Mouse (Mus musculus): ENCODE results near the gene Nacc2. TPM values are rescaled to one million over a fixed set of nuclear protein-coding genes. Genes with fewer than 3 reads are reported as not detected.

Nacc2 gene
- total RNA-seq, 2 experiments from 2014 or later: 69.8 to 81.1 TPM

DNA sequence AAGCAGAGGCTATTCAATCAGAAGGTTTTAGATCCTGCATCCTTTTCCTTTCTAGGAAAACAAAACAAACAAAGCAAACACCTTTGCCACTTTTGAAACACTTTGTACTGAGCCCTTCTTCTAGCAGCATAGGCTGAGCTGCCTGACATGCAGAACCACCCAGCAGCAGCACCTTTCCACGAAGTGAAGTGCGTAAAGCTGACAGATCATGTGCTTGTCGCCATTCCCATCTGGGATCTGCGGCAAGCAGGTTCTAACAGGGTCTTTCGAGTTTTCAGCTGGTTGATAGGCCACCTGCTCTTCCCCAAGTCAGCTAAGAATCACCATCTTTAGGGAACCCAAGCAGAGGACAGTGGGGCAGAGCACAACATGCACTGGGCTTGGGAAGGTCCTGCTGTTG, 66.8 kb downstream of the Nacc2 start:
- no peak for DNase-seq (ENCODE audit: low spot score in 2 of 2)

GRCm38 (mm10) chr2:26055747-26056102, 67.3 kb downstream of the Nacc2 start:
- no peak for DNase-seq (ENCODE audit: low spot score in 2 of 2)

DNA sequence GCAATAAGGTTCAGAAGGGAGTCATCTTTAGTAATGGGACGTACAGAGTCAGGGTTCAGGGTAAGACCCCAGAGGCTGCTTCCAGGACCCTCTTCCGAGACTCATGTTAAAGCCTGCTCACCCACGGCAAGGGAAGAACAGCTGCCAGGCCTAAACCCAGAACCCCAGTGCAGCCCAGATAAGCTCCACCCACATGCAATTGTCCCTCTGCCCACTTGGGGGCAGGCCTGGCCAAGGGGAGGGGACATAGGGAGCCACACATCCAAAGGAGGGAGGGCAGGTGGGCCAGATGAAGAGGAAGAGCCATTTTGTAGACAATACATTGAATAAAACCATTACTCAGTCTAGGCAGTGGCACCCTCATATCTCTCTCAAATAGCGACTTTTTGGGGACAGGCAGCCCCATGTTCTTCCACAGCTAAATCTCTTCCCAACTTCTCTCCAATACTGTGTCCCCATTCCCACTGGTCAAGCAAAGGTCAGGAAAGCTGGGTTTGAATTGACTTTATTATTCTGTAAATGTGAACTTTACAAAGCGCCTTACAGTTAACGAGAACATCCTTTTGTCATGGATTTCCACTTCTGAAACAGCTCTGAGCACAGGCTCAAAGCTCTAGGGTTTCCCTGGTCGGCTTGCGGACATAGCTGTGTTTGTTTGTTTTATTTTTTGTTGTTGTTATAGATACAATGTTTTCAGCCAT, 67.8 kb downstream of the Nacc2 start:
- peak; percentile 50 to 71 for DNase-seq (ENCODE audit: low spot score in 2 of 2)

DNA sequence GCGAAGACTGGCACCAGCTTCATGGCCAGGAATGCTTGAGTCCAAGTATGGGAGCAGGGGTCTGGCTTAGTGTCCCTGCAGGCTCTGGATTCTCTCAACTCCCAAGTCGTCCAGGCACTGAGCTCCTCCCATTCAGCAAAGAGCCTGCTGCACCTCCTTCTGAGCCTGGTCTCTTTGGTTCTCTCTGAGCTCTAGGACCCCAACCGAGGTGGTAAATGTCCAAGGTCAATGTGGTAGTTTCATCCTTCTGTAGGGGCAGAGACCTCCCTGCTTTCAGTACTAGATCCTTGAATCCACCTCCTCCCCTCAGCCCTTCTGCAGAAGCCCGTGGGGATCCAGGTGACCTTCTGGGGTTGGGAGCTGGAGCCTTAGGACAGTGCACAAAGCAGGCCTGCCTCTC, 70.2 kb downstream of the Nacc2 start:
- DNase-seq (ENCODE audit: low spot score in 2 of 2): no peak

DNA sequence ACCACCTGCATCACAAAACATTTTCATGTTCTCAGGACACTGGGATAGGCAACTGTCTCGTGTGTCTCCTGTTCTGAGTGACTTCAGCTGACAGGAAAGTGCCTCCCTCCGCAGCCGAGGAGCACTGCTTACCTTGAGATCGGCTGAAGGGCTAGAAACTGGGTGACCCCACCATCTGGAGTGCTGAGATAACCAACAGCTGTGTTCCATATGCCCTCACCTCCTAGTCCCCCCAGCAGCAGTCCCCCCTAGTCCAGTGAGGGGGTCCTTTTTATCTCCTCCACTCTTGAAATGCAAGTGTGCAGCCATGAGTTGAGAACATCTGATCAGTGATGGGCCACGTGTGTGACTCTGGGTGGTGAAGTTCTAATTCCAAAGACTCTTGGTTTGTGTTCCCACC, 74.2 kb downstream of the Nacc2 start:
- DNase-seq (ENCODE audit: low spot score in 2 of 2): no peak

DNA sequence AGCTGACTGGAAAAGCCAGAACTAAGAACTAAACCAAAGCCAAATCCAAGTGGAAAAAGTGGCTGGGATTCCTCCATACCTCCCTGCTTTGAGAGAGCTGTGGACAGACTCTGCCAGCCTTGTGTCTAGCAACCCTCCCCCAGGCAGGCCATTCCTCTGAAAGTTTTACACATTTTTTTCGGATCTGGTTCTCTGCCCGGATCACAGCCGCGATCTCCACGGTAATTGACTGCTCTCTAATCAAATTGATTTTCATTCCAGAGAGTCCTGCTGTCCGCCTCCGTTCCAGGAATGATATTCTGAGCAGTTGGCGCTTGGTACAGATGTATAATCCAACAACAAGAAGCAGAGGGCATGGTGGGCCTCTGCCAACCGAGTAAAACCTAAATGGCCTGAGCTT, 78.8 kb downstream of the Nacc2 start:
- no peak for DNase-seq (ENCODE audit: low spot score in 2 of 2)

DNA sequence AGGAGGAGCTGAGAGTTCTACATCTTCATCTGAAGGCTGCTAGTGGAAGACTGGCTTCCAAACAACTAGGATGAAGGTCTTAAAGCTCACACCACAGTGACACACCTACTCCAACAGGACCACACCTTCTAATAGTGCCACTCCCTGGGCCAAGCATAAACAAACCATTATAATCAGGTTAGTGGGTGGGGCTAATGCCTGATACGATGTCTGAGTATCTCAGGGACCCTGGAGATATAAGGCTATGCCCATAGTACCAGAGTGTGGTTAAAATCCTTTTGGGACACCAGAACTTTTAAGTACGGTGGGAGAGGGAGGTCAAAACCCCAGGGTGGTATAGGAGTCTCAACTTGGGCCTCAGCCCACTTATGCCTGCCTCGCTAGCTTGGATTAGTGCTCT, 80.4 kb downstream of the Nacc2 start:
- no peak for DNase-seq (ENCODE audit: low spot score in 2 of 2)

DNA sequence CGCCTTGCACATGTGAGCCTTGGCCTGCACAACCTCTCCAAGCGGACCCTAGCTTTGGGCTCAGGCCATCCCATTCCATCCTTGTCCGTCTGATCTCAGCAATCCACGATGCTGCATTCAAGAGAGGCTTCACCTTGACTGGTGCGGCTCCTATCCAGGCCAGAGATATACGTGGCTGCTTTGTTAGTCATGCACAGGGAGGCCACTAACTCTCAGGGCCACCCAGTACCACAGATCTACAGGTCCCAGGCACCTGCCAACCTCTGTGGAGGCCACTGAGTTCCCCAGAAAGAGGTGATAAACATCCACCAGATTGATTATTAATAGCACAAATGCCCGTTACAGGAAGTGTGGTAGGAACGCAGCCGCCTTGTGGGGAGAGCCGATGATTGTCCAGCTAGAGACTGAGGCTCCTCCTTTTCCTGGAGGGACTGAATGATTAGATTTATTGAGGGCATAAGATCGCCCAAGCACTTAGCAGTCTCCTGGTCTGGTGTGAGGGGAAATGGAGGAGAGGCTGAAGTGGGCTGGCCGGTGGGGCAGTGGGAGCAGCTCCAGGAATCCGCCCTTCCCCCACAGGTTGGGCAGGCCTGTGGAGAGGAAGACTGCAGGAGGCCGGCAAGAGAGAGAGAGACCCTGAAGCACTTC, 81.7 kb downstream of the Nacc2 start:
- DNase-seq (ENCODE audit: low spot score in 2 of 2): no peak

- DNase-seq (ENCODE audit: low spot score in 2 of 2): peak; percentile 54 to 64
Measured at GRCm38 (mm10) chr2:26039951-26040350, 83.1 kb downstream of the Nacc2 start.

DNA sequence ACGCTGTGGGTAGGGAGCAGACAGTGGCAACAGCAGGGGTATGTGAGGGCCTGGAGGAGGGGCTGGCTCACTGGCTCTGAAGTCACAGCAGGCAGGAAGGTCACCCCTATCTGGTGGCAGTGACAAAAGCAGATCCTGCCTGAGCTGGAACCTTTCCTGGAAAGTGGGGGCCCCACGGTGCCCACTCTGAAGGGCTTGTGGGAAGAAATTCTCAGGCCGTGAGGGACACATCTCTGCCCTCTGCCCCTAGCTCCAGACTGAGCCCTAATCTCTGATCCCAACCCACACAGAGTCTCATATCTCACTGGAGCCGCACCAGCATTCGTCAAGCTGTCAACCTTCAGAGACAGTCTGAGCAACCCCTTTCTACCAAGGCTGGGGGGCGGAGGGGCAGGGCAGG, 85.6 kb downstream of the Nacc2 start:
- no peak for DNase-seq (ENCODE audit: low spot score in 2 of 2)

DNA sequence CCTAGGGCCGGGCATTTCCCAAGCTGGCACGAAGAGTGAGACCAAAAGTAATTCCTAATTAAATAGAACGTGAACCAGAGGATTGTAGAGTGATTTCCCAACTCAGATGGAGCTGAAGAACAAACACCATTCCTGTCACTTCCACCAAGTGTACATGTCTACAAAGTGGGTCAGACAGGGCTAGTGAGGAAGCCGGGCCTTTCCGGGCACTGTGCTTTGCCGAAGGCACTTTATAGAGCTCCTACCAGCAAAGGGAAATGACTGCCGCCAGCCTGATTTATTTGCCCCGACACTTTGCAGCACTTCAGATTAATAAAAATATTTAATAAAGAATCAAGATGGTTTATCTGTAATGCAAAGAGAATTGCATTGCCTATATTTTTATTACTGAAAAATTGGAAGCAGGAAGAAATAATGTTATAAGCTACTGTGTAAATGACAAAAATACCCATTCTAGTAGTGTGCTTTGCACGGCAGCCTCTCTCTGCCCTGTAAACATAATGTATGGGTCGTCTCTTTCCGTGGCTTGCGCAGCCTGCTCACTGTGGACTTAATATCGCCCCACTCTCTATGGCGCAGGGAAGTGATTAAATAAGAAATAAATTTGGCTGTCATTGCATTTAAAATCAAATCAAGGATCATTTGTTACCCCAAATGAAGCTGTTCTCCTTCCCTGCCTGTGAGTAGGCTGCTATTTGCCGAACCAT, 88.5 kb downstream of the Nacc2 start:
- DNase-seq (ENCODE audit: low spot score in 2 of 2): no peak

DNA sequence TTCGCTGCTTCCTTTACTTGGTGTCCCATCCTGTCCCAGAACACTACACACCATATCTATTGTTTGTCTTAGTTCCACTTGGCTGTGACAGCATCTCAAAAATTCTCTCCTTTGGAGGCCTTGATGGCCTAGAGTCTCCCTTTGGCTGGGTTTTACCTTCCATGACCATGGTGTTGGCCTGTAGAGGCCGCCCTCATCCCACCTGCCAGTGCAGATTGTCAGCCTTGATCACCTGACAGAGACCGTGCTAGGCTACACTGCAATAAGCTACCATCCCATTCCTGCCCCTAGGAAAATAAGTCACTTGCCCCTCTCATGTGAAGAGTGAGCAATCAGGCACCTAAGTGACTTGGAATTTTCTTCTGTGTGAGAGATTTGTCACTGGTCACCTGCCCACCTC, 92.7 kb downstream of the Nacc2 start:
- DNase-seq (ENCODE audit: low spot score in 2 of 2): no peak

GRCm38 (mm10) chr2:26024138-26025075, 98.6 kb downstream of the Nacc2 start:
- DNase-seq (ENCODE audit: low spot score in 2 of 2): peak; percentile 38 to 49

- DNase-seq (ENCODE audit: low spot score in 2 of 2): no peak
Measured at GRCm38 (mm10) chr2:26022626-26023025, 100.4 kb downstream of the Nacc2 start.

- DNase-seq (ENCODE audit: low spot score in 2 of 2): peak in 1 of 2 experiments; percentile 5
Measured at GRCm38 (mm10) chr2:26022258-26022565, 100.8 kb downstream of the Nacc2 start.

- peak; percentile 82 to 94 for DNase-seq (ENCODE audit: low spot score in 2 of 2)
Measured at GRCm38 (mm10) chr2:26021561-26022257, 101.3 kb downstream of the Nacc2 start, which contains the start of gene Ubac1. Ubac1 (minus strand) TSS chr2:26021747.

DNA sequence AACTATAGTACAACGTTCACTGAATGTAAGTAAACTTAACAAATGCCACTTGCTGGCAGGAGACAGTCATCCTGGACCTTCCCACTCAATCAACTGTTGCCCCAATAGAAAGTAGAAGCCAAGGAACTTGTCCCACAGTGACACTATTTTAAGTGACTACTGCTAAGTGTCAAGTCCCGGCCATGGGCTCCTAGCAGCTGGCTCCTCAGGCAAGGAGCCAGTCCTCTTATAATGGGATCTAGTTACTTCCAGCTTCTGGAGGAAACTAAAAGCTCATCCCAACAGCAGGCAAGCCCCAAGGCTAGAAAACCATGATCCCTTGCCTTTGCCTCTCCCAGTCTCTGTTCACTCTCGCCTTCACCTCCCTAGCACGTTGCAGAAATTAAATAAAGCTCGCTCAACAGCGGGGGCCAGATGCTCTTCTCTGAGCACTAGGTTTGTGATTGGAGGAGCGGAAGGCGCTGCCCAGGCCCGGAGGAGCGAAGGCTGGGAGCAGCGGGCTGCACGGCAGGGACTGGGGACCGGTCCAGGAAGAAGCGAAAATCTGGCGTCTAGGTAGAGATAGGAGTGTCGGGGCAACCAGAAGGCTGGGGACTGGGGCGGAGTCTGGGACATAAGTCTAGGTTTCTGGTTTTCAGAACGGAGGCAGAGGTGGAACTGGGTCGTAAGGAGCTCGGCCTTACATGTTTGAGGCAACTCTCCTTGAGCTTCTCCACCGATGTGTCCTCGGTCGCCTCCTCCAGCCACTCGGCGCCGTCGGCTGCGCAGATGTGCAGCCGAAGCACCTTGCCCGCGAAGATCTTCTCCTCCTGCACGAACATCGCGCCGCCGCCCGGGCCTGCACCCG, 102.1 kb downstream of the Nacc2 start:
- peak; percentile 35 to 55 for DNase-seq (ENCODE audit: low spot score in 2 of 2)

DNA sequence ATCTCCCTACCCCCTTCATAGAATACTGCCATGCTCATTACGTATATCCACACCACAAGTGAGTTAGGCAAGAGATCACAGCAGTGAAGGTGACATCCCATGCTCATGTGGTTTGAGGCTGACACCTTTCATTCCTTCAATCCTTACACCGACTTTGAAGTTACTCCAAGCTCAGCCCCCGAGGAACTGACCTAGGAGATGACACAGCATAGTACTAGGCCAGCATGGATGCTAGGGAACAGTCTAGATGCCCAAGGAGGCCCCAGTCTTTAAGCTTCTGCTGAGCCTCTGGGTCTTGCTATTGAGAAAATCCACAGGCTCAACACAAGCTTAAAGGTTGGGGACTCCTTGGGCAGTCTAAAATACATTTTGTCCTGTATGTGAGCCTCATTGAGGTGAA, 103.1 kb downstream of the Nacc2 start:
- DNase-seq (ENCODE audit: low spot score in 2 of 2): no peak

- no peak for DNase-seq (ENCODE audit: low spot score in 2 of 2)
Measured at GRCm38 (mm10) chr2:26017326-26017725, 105.7 kb downstream of the Nacc2 start.

- no peak for DNase-seq (ENCODE audit: low spot score in 2 of 2)
Measured at GRCm38 (mm10) chr2:26013674-26014073, 109.3 kb downstream of the Nacc2 start.

Data from left cerebral cortex, adult 18-20 months (tissue).